Mouse (Mus musculus): Measurements from ENCODE around the gene Ddx18. TPM values are rescaled to one million over a fixed set of nuclear protein-coding genes. Genes with fewer than 3 reads are reported as not detected.

Gene Ddx18
- polyA plus RNA-seq, 1 experiment from 2014 or later, result 52.5 TPM

- ATAC-seq (ENCODE audit: low read depth), result no peak
- Histone ChIP-seq H3K4me3 (ENCODE audit: low read length) (no peak overlapping the region), H3K27ac (ENCODE audit: low read length) (no peak overlapping the region), H3K9me3 (ENCODE audit: control insufficient read depth, low read length) (no peaks in the 10 kb centered on the region), H3K4me1 (replicated peaks; ENCODE audit: control insufficient read depth, insufficient read depth, low read length) (peaks cover 8% of the 10 kb centered on the region), H3K36me3 (ENCODE audit: control insufficient read depth, insufficient read depth, low read length) (no peaks in the 10 kb centered on the region), H3K27me3 (ENCODE audit: control insufficient read depth, insufficient read depth, low read depth, low read length) (peaks cover 14% of the 10 kb centered on the region), H3K9ac (ENCODE audit: low read length) (no peak overlapping the region), H3K4me2 (ENCODE audit: low read depth, low read length) (no peak overlapping the region)
- 77% methylated on average over 6 of the region's 6 CpGs for WGBS
Measured at GRCm38 (mm10) chr1:121529286-121529685, 38.5 kb downstream of the Ddx18 start.

GRCm38 (mm10) chr1:121528399-121528720 is 39.4 kb downstream of the Ddx18 start, which contains the start of gene Htr5b:
Htr5b (minus strand) TSS chr1:121528465.
- peak; percentile 80 for ATAC-seq (ENCODE audit: low read depth)
- peaks cover 14% of the 10 kb centered on the region for H3K27me3 ChIP-seq (ENCODE audit: control insufficient read depth, insufficient read depth, low read depth, low read length)

GRCm38 (mm10) chr1:121527600-121528398 is 40.0 kb downstream of the Ddx18 start:
- H3K4me3 ChIP-seq (ENCODE audit: low read length), result peak overlapping the region; percentile 28

More at GRCm38 (mm10) chr1:121528399-121528720, 39.4 kb downstream of the Ddx18 start, which contains the start of gene Htr5b:
- no peaks in the 10 kb centered on the region for H3K9me3 ChIP-seq (ENCODE audit: control insufficient read depth, low read length)
- H3K9ac ChIP-seq (ENCODE audit: low read length), result no peak within 1 kb of the TSS
- peak within 1 kb of the TSS; percentile 53 for H3K4me2 ChIP-seq (ENCODE audit: low read depth, low read length)
- H3K4me3 ChIP-seq (ENCODE audit: low read length), result peak within 1 kb of the TSS; percentile 28
- H3K36me3 ChIP-seq (ENCODE audit: control insufficient read depth, insufficient read depth, low read length), result no peaks in the 10 kb centered on the region
- WGBS, result 4% methylated on average over 11 of the region's 11 CpGs
- peaks cover 8% of the 10 kb centered on the region for H3K4me1 ChIP-seq (replicated peaks; ENCODE audit: control insufficient read depth, insufficient read depth, low read length)
- H3K27ac ChIP-seq (ENCODE audit: low read length), result no peak within 1 kb of the TSS

GRCm38 (mm10) chr1:121527061-121527460 is 40.7 kb downstream of the Ddx18 start:
- Histone ChIP-seq H3K4me3 (ENCODE audit: low read length) (peak overlapping the region; percentile 28; the same call in 1 of the 2 replicates), H3K9me3 (ENCODE audit: control insufficient read depth, low read length) (no peaks in the 10 kb centered on the region), H3K9ac (ENCODE audit: low read length) (no peak overlapping the region), H3K4me1 (replicated peaks; ENCODE audit: control insufficient read depth, insufficient read depth, low read length) (peaks cover 8% of the 10 kb centered on the region), H3K27ac (ENCODE audit: low read length) (no peak overlapping the region), H3K36me3 (ENCODE audit: control insufficient read depth, insufficient read depth, low read length) (no peaks in the 10 kb centered on the region), H3K27me3 (ENCODE audit: control insufficient read depth, insufficient read depth, low read depth, low read length) (peaks cover 14% of the 10 kb centered on the region), H3K4me2 (ENCODE audit: low read depth, low read length) (peak overlapping the region; percentile 53; the same call in 1 of the 2 replicates)
- WGBS, result 46% methylated on average over 17 of the region's 17 CpGs
- no peak for ATAC-seq (ENCODE audit: low read depth)

More at GRCm38 (mm10) chr1:121527600-121528398, 40.0 kb downstream of the Ddx18 start:
- Histone ChIP-seq H3K27me3 (ENCODE audit: control insufficient read depth, insufficient read depth, low read depth, low read length) (peaks cover 14% of the 10 kb centered on the region), H3K4me1 (replicated peaks; ENCODE audit: control insufficient read depth, insufficient read depth, low read length) (peaks cover 8% of the 10 kb centered on the region), H3K4me2 (ENCODE audit: low read depth, low read length) (peak overlapping the region; percentile 53), H3K9ac (ENCODE audit: low read length) (no peak overlapping the region), H3K36me3 (ENCODE audit: control insufficient read depth, insufficient read depth, low read length) (no peaks in the 10 kb centered on the region), H3K27ac (ENCODE audit: low read length) (no peak overlapping the region), H3K9me3 (ENCODE audit: control insufficient read depth, low read length) (no peaks in the 10 kb centered on the region)
- WGBS, result 7% methylated on average over 55 of the region's 55 CpGs
- ATAC-seq (ENCODE audit: low read depth), result peak; percentile 34; the same call in 1 of the 2 replicates

- H3K36me3 ChIP-seq (ENCODE audit: control insufficient read depth, insufficient read depth, low read length), result no peaks in the 10 kb centered on the region
- H3K27ac ChIP-seq (ENCODE audit: low read length), result no peak overlapping the region
- 54% methylated on average over 1 of the region's 1 CpGs for WGBS
- H3K4me3 ChIP-seq (ENCODE audit: low read length), result no peak overlapping the region
- H3K4me1 ChIP-seq (replicated peaks; ENCODE audit: control insufficient read depth, insufficient read depth, low read length), result no peaks in the 10 kb centered on the region
- H3K4me2 ChIP-seq (ENCODE audit: low read depth, low read length), result no peak overlapping the region
- ATAC-seq (ENCODE audit: low read depth), result no peak
- H3K27me3 ChIP-seq (ENCODE audit: control insufficient read depth, insufficient read depth, low read depth, low read length), result no peaks in the 10 kb centered on the region
- H3K9me3 ChIP-seq (ENCODE audit: control insufficient read depth, low read length), result no peaks in the 10 kb centered on the region
- H3K9ac ChIP-seq (ENCODE audit: low read length), result no peak overlapping the region
Measured at GRCm38 (mm10) chr1:121518609-121519008, 49.2 kb downstream of the Ddx18 start.

GRCm38 (mm10) chr1:121511966-121512365 is 55.8 kb downstream of the Ddx18 start:
- ATAC-seq (ENCODE audit: low read depth), result no peak
- H3K4me1 ChIP-seq (replicated peaks; ENCODE audit: control insufficient read depth, insufficient read depth, low read length), result no peaks in the 10 kb centered on the region
- no peak overlapping the region for H3K4me2 ChIP-seq (ENCODE audit: low read depth, low read length)
- H3K9me3 ChIP-seq (ENCODE audit: control insufficient read depth, low read length), result no peaks in the 10 kb centered on the region
- no peak overlapping the region for H3K9ac ChIP-seq (ENCODE audit: low read length)
- no peaks in the 10 kb centered on the region for H3K27me3 ChIP-seq (ENCODE audit: control insufficient read depth, insufficient read depth, low read depth, low read length)
- no peak overlapping the region for H3K27ac ChIP-seq (ENCODE audit: low read length)
- no peak overlapping the region for H3K4me3 ChIP-seq (ENCODE audit: low read length)
- WGBS, result 77% methylated on average over 2 of the region's 2 CpGs
- H3K36me3 ChIP-seq (ENCODE audit: control insufficient read depth, insufficient read depth, low read length), result no peaks in the 10 kb centered on the region

- Histone ChIP-seq H3K9ac (ENCODE audit: low read length) (no peak overlapping the region), H3K4me1 (replicated peaks; ENCODE audit: control insufficient read depth, insufficient read depth, low read length) (no peaks in the 10 kb centered on the region), H3K9me3 (ENCODE audit: control insufficient read depth, low read length) (no peaks in the 10 kb centered on the region), H3K4me3 (ENCODE audit: low read length) (no peak overlapping the region), H3K27ac (ENCODE audit: low read length) (no peak overlapping the region), H3K36me3 (ENCODE audit: control insufficient read depth, insufficient read depth, low read length) (no peaks in the 10 kb centered on the region), H3K27me3 (ENCODE audit: control insufficient read depth, insufficient read depth, low read depth, low read length) (no peaks in the 10 kb centered on the region), H3K4me2 (ENCODE audit: low read depth, low read length) (no peak overlapping the region)
- 41% methylated on average over 2 of the region's 2 CpGs for WGBS
- no peak for ATAC-seq (ENCODE audit: low read depth)
Measured at GRCm38 (mm10) chr1:121511186-121511585, 56.6 kb downstream of the Ddx18 start.

GRCm38 (mm10) chr1:121510420-121511140 is 57.2 kb downstream of the Ddx18 start:
- no peak for ATAC-seq (ENCODE audit: low read depth)
- 82% methylated on average over 19 of the region's 19 CpGs for WGBS
- Histone ChIP-seq H3K36me3 (ENCODE audit: control insufficient read depth, insufficient read depth, low read length) (no peaks in the 10 kb centered on the region), H3K27me3 (ENCODE audit: control insufficient read depth, insufficient read depth, low read depth, low read length) (no peaks in the 10 kb centered on the region), H3K9ac (ENCODE audit: low read length) (no peak overlapping the region), H3K4me2 (ENCODE audit: low read depth, low read length) (no peak overlapping the region), H3K9me3 (ENCODE audit: control insufficient read depth, low read length) (no peaks in the 10 kb centered on the region), H3K27ac (ENCODE audit: low read length) (no peak overlapping the region), H3K4me3 (ENCODE audit: low read length) (no peak overlapping the region), H3K4me1 (replicated peaks; ENCODE audit: control insufficient read depth, insufficient read depth, low read length) (no peaks in the 10 kb centered on the region)

GRCm38 (mm10) chr1:121508729-121509128 is 59.1 kb downstream of the Ddx18 start:
- no peaks in the 10 kb centered on the region for H3K9me3 ChIP-seq (ENCODE audit: control insufficient read depth, low read length)
- no peak for ATAC-seq (ENCODE audit: low read depth)
- 76% methylated on average over 2 of the region's 2 CpGs for WGBS
- H3K27me3 ChIP-seq (ENCODE audit: control insufficient read depth, insufficient read depth, low read depth, low read length), result no peaks in the 10 kb centered on the region
- H3K4me3 ChIP-seq (ENCODE audit: low read length), result no peak overlapping the region
- no peaks in the 10 kb centered on the region; the same call in 1 of the 2 replicates for H3K36me3 ChIP-seq (ENCODE audit: control insufficient read depth, insufficient read depth, low read length)
- H3K9ac ChIP-seq (ENCODE audit: low read length), result no peak overlapping the region
- no peaks in the 10 kb centered on the region for H3K4me1 ChIP-seq (replicated peaks; ENCODE audit: control insufficient read depth, insufficient read depth, low read length)
- H3K4me2 ChIP-seq (ENCODE audit: low read depth, low read length), result no peak overlapping the region
- H3K27ac ChIP-seq (ENCODE audit: low read length), result no peak overlapping the region

Data from lung, embryonic 16.5 days (tissue).